Mouse (Mus musculus) retina, postnatal 7 days (tissue): ENCODE measurements around the gene 1110057P08Rik.
"Not testable (repeated sequence)": the region's sequence is repeated elsewhere in the genome, so short reads cannot be mapped to it uniquely, and the experiment has no call there.

Experiments
- DNase-seq: peaks from one replicate; pipeline ENCODE4 v3.0.0-alpha.2; 2012; ENCODE audit warnings: low read depth, low spot score

The 1110057P08Rik gene

GRCm38 (mm10) chr16:89174435-89174834, at the start of gene 1110057P08Rik:
1110057P08Rik (plus strand) TSS chr16:89174735.
- DNase-seq: no peak

DNA sequence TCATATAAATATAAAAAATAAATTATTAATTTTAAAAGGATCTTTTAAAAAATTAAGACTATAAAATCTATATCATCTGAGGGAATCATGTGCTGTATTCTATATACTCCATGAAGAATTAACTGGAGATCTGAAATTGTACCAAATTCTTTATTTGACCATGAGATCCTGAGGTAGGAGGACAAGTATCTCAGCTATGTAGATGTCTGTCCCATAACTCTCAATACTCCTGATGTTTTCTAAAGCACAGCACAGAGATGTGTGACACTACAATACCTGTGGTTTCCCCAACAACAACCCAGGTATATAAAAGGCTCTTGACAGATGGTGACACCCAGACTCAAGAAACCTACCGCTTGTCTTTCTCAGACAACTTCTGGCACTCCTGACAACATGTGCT, 34.0 kb upstream of the 1110057P08Rik start, which contains the start of gene Gm6358:
Gene Gm6358 (plus strand): TSS at position 301 of the 400 bp plus-strand sequence.
- DNase-seq: no peak

DNA sequence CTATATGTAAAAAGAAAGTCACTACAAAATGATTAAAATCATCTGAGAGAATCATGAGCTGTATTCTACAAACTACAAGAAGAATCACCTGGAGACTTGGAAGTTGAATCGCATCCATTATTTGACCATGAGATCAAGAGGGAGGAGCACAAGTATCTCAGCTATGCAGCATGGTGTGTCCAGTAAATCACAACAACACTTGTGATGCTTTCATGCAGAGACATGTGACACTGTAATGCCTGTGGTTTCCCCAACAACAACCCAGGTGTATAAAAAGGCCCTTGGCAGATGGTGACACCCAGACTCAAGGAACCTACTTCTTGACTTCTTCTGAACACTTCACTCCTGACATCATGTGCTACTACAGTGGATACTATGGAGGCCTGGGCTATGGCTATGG, 23.7 kb upstream of the 1110057P08Rik start, which contains the start of gene Gm10061:
Gene Gm10061 (plus strand): TSS at position 301 of the 400 bp plus-strand sequence.
- no peak for DNase-seq

- no peak for DNase-seq
These were observed 16.9 kb upstream of the 1110057P08Rik start, which contains the start of gene Gm9789 for GRCm38 (mm10) chr16:89157652-89158051. Gm9789 (plus strand) TSS chr16:89157952.

DNA sequence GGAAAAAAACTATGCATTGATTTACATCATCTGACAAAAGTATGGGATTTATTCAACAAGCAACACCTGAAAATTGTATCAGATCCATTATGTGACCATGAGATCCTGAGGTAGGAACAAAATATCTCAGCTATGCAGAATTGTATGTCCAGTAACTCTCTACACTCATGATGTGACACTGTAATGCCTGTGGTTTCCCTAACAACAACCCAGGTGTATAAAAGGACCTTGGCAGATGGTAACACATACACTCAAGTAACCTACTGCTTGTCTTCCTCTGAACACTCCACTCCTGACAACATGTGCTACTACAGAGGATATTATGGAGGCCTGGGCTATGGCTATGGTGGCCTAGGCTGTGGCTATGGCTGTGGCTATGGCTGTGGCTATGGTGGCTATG, 5.3 kb upstream of the 1110057P08Rik start, which contains the start of gene Gm7735:
Gene Gm7735 (plus strand): TSS at position 301 of the 400 bp plus-strand sequence.
- not testable (repeated sequence) for DNase-seq

- DNase-seq: no peak
These were observed 14.1 kb downstream of the 1110057P08Rik start for GRCm38 (mm10) chr16:89188621-89189020.

DNA sequence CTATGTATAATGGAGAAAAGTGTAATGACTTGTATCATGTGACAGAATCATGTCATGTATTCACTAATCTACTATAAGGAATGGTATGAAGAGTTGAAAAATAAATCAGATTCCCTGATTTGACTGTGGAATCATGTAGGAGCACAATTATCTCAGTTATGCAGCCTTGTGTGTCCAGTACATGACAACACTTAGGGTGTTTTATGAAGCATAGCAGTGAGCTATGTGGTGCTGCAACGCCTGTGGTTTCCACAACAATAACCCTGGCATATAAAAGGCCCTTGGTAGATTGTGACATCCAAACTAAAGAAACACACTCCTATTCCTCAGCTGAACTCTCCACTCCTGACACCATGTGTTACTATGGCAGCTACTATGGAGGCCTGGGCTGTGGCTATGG, 31.0 kb downstream of the 1110057P08Rik start, which contains the start of gene Krtap20-2:
Gene Krtap20-2 (plus strand): TSS at position 301 of the 400 bp plus-strand sequence.
- no peak for DNase-seq
